Mouse (Mus musculus) neural tube, embryonic 13.5 days (tissue): ENCODE measurements at regions not wholly inside any gene's neighbourhood (a gene's known extent, or its start where the extent isn't known, plus 50 kb on each side); places are given as distances from the start of the nearest gene placed in this dataset.

ENCODE experiments used
- ATAC-seq: fragments of 200-750 bp; cut with Nextera tagmentation; 2 replicates; pipeline ENCODE4 v1.8.0; 2017; ENCODE audit warnings: low read depth, mild to moderate bottlenecking, moderate TSS enrichment, moderate library complexity
- H3K27ac ChIP-seq: fragments of 300-500 bp; sonication (generic); replicated peaks from 2 replicates; pipeline ENCODE4 v1.5.1; 2015; ENCODE audit warnings: moderate library complexity, mild to moderate bottlenecking, inconsistent platforms
- H3K27me3 ChIP-seq: fragments of 300-500 bp; sonication (generic); 2 replicates; pipeline ENCODE4 v1.6.1; 2015; ENCODE audit warnings: mild to moderate bottlenecking, inconsistent platforms
- H3K36me3 ChIP-seq: fragments of 300-500 bp; sonication (generic); 2 replicates; pipeline ENCODE4 v1.6.1; 2015; ENCODE audit warnings: mild to moderate bottlenecking, inconsistent platforms
- H3K4me1 ChIP-seq: fragments of 300-500 bp; sonication (generic); replicated peaks from 2 replicates; pipeline ENCODE4 v1.6.1; 2015; ENCODE audit warnings: inconsistent platforms
- H3K4me2 ChIP-seq: fragments of 300-500 bp; sonication (generic); 2 replicates; pipeline ENCODE4 v1.6.1; 2015; ENCODE audit warnings: inconsistent platforms, mild to moderate bottlenecking, moderate library complexity
- H3K4me3 ChIP-seq: fragments of 300-500 bp; sonication (generic); 2 replicates; pipeline ENCODE4 v1.5.1; 2015; ENCODE audit warnings: mild to moderate bottlenecking, inconsistent platforms
- H3K9ac ChIP-seq: fragments of 300-500 bp; sonication (generic); 2 replicates; pipeline ENCODE4 v1.6.1; 2015; ENCODE audit warnings: moderate library complexity, mild to moderate bottlenecking, inconsistent platforms
- H3K9me3 ChIP-seq: fragments of 300-500 bp; sonication (generic); 2 replicates; pipeline ENCODE4 v1.6.1; 2016; ENCODE audit warnings: inconsistent platforms
- WGBS: fragments of 180-500 bp; shearing (Covaris S2); methylation state at CpG from one replicate; pipeline ENCODE4 v1.1.7; 2015; 5-methylcytosine and 5-hydroxymethylcytosine counted together

GRCm38 (mm10) chr4:124015323-124015722 is 97.5 kb upstream of the 4930535I16Rik start:
- H3K4me3 ChIP-seq = no peak overlapping the region
- no peak overlapping the region for H3K27ac ChIP-seq
- ATAC-seq = no peak
- H3K4me1 ChIP-seq = no peaks in the 10 kb centered on the region
- H3K4me2 ChIP-seq = no peak overlapping the region
- no peaks in the 10 kb centered on the region for H3K36me3 ChIP-seq
- 36% methylated on average over 6 of the region's 6 CpGs for WGBS
- H3K9ac ChIP-seq = no peak overlapping the region
- H3K9me3 ChIP-seq = no peaks in the 10 kb centered on the region
- H3K27me3 ChIP-seq = 0 out of 2 replicates have a peak, but pooled peaks cover 2% of the 10 kb centered on the region

GRCm38 (mm10) chr4:124012406-124012805 is 94.6 kb upstream of the 4930535I16Rik start:
- no peaks in the 10 kb centered on the region for H3K9me3 ChIP-seq
- H3K4me3 ChIP-seq = no peak overlapping the region
- 81% methylated on average over 6 of the region's 6 CpGs for WGBS
- no peak overlapping the region for H3K9ac ChIP-seq
- H3K27ac ChIP-seq = no peak overlapping the region
- no peaks in the 10 kb centered on the region for H3K4me1 ChIP-seq
- no peak for ATAC-seq
- no peak overlapping the region for H3K4me2 ChIP-seq
- H3K27me3 ChIP-seq = 0 out of 2 replicates have a peak, but pooled peaks cover 2% of the 10 kb centered on the region
- no peaks in the 10 kb centered on the region for H3K36me3 ChIP-seq

GRCm38 (mm10) chr4:124008725-124009124 is 90.9 kb upstream of the 4930535I16Rik start:
- H3K4me2 ChIP-seq = no peak overlapping the region
- no peak overlapping the region for H3K9ac ChIP-seq
- WGBS = 95% methylated on average over 1 of the region's 1 CpGs
- no peaks in the 10 kb centered on the region for H3K27me3 ChIP-seq
- H3K27ac ChIP-seq = no peak overlapping the region
- no peaks in the 10 kb centered on the region for H3K36me3 ChIP-seq
- H3K4me3 ChIP-seq = no peak overlapping the region
- no peak for ATAC-seq
- H3K9me3 ChIP-seq = no peaks in the 10 kb centered on the region
- H3K4me1 ChIP-seq = no peaks in the 10 kb centered on the region; the same call in 1 of the 2 replicates

GRCm38 (mm10) chr4:124005626-124006315 is 87.9 kb upstream of the 4930535I16Rik start:
- Histone ChIP-seq H3K9me3 (no peaks in the 10 kb centered on the region), H3K36me3 (no peaks in the 10 kb centered on the region), H3K4me2 (no peak overlapping the region), H3K9ac (no peak overlapping the region), H3K4me1 (no peaks in the 10 kb centered on the region; the same call in 1 of the 2 replicates), H3K27me3 (no peaks in the 10 kb centered on the region), H3K27ac (no peak overlapping the region), H3K4me3 (no peak overlapping the region)
- 71% methylated on average over 17 of the region's 17 CpGs for WGBS
- no peak for ATAC-seq

- no peaks in the 10 kb centered on the region for H3K36me3 ChIP-seq
- no peak for ATAC-seq
- no peaks in the 10 kb centered on the region; the same call in 1 of the 2 replicates for H3K27me3 ChIP-seq
- H3K9ac ChIP-seq = no peak overlapping the region
- H3K27ac ChIP-seq = no peak overlapping the region
- WGBS = 74% methylated on average over 6 of the region's 6 CpGs
- H3K9me3 ChIP-seq = no peaks in the 10 kb centered on the region
- H3K4me2 ChIP-seq = no peak overlapping the region
- H3K4me1 ChIP-seq = no peaks in the 10 kb centered on the region; the same call in 1 of the 2 replicates
- no peak overlapping the region for H3K4me3 ChIP-seq
Measured at GRCm38 (mm10) chr4:124002760-124003159, 84.9 kb upstream of the 4930535I16Rik start.

GRCm38 (mm10) chr4:124002105-124002504 is 84.3 kb upstream of the 4930535I16Rik start:
- 77% methylated on average over 7 of the region's 7 CpGs for WGBS
- Histone ChIP-seq H3K4me1 (no peaks in the 10 kb centered on the region; the same call in 1 of the 2 replicates), H3K4me3 (no peak overlapping the region)

GRCm38 (mm10) chr4:123995815-123996214 is 78.0 kb upstream of the 4930535I16Rik start:
- H3K9me3 ChIP-seq = no peaks in the 10 kb centered on the region
- no peak for ATAC-seq
- no peak overlapping the region for H3K9ac ChIP-seq
- no peak overlapping the region for H3K4me2 ChIP-seq
- no peak overlapping the region for H3K4me3 ChIP-seq
- peaks cover 9% of the 10 kb centered on the region for H3K27me3 ChIP-seq
- no peaks in the 10 kb centered on the region for H3K36me3 ChIP-seq
- 91% methylated on average over 8 of the region's 8 CpGs for WGBS
- H3K27ac ChIP-seq = no peak overlapping the region
- H3K4me1 ChIP-seq = peaks cover 7% of the 10 kb centered on the region

More at GRCm38 (mm10) chr4:124002105-124002504, 84.3 kb upstream of the 4930535I16Rik start:
- H3K27ac ChIP-seq = no peak overlapping the region
- no peaks in the 10 kb centered on the region for H3K9me3 ChIP-seq
- no peak overlapping the region for H3K4me2 ChIP-seq
- no peaks in the 10 kb centered on the region for H3K36me3 ChIP-seq
- no peaks in the 10 kb centered on the region; the same call in 1 of the 2 replicates for H3K27me3 ChIP-seq
- no peak for ATAC-seq
- H3K9ac ChIP-seq = no peak overlapping the region

- no peak overlapping the region for H3K9ac ChIP-seq
- no peaks in the 10 kb centered on the region for H3K9me3 ChIP-seq
- peak overlapping the region; percentile 62 for H3K4me2 ChIP-seq
- H3K36me3 ChIP-seq = no peaks in the 10 kb centered on the region
- H3K4me1 ChIP-seq = peaks cover 18% of the 10 kb centered on the region
- H3K27me3 ChIP-seq = peaks cover 35% of the 10 kb centered on the region
- ATAC-seq = no peak
- WGBS = 14% methylated on average over 10 of the region's 10 CpGs
- no peak overlapping the region for H3K27ac ChIP-seq
- H3K4me3 ChIP-seq = peak overlapping the region; percentile 32
Measured at GRCm38 (mm10) chr4:123991223-123991622, 73.4 kb upstream of the 4930535I16Rik start.

- no peaks in the 10 kb centered on the region for H3K36me3 ChIP-seq
- H3K27ac ChIP-seq = no peak overlapping the region
- H3K27me3 ChIP-seq = peaks cover 35% of the 10 kb centered on the region
- peaks cover 18% of the 10 kb centered on the region for H3K4me1 ChIP-seq
- no peaks in the 10 kb centered on the region for H3K9me3 ChIP-seq
- H3K4me2 ChIP-seq = peak overlapping the region; percentile 62
- WGBS = 3% methylated on average over 37 of the region's 37 CpGs
- H3K9ac ChIP-seq = peak overlapping the region; percentile 54
- peak overlapping the region; percentile 32 for H3K4me3 ChIP-seq
- peak; percentile 77 for ATAC-seq
Measured at GRCm38 (mm10) chr4:123990293-123991185, 72.7 kb upstream of the 4930535I16Rik start.
